Mouse (Mus musculus): ENCODE results near the gene Mrpl38.

The Mrpl38 gene

DNA sequence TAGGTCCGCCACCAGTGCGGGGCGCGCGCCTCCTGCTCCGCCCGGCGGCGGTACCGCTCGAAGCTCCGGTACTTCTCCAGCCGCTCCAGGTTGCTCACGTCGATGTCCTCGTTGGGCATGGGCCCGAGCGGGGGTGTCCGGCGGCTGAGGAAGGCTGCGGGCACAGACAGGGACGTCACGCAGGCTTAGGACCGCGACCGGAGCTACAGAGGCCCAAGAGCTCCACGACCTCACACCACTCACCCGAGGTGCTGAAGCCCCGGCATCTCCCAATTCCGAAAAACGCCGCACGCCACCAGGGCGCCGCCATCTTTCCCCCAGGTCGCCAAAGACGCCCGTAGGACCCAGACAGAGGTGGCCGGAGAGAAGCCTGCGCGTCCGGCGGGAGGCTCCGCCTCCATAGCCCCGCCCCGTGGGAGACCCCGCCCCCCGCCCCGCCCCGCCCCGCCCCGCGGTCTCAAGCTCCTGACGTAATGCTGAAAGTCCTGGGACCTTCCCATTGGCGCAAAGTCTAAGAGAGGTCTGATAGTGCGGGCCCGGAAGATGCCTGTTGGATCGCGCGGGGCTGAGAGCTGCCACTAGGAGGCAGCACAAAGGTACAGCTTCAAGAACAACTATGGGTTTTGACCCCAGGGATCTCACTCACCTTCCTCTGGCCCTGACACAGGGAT lies at the start of gene Mrpl38:
Gene Mrpl38, minus strand, starts transcription at position 401 of the 671 bp plus-strand sequence.
- DNase-seq: peak; percentile 90

- no peak for DNase-seq
Observed at GRCm38 (mm10) chr11:116187226-116187930, 48.7 kb upstream of the Mrpl38 start.

- no peak for DNase-seq
Observed at GRCm38 (mm10) chr11:116186360-116186759, 47.7 kb upstream of the Mrpl38 start.

- no peak for DNase-seq
Observed at GRCm38 (mm10) chr11:116185836-116186235, 47.2 kb upstream of the Mrpl38 start.

- DNase-seq: no peak
Observed at GRCm38 (mm10) chr11:116178411-116179121, 39.9 kb upstream of the Mrpl38 start.

- no peak for DNase-seq
Observed at GRCm38 (mm10) chr11:116176010-116176409, 37.3 kb upstream of the Mrpl38 start.

DNA sequence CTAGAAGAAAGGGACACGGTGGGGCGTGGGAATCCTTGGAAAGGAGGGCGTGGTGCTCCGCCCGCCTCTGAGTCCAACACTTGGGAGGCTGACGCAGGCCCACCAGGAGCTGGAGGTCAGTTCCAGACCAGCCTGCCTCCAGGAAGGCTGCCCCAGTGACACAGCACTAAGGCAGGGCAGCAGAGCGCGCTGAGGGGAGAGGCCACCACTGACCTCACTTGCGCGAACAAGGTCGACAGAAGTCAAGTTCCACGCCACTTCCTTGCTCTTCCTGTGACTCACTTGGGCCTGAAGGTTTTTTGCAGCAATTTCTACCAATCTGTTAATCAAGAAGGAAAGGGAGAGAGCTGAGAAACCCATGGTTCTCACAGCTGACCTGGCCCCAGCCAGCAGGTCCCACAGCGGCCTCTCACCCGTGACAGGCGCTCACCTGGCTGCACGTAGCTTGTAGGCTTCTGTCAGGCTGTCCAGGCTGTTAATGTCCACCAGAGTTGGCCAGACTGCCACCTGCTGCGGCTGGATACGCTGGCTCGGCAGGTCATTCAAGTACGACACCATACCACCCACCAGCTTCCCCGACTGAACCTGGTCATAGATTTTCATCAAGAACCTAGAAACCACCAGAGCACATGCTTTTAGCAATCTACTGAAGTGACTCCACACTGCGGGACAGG lies 36.2 kb upstream of the Mrpl38 start:
- peak; percentile 70 for DNase-seq

GRCm38 (mm10) chr11:116171959-116172358 lies 33.3 kb upstream of the Mrpl38 start:
- peak; percentile 42 for DNase-seq

GRCm38 (mm10) chr11:116170003-116170800 lies 31.5 kb upstream of the Mrpl38 start:
- DNase-seq: peak; percentile 48

DNA sequence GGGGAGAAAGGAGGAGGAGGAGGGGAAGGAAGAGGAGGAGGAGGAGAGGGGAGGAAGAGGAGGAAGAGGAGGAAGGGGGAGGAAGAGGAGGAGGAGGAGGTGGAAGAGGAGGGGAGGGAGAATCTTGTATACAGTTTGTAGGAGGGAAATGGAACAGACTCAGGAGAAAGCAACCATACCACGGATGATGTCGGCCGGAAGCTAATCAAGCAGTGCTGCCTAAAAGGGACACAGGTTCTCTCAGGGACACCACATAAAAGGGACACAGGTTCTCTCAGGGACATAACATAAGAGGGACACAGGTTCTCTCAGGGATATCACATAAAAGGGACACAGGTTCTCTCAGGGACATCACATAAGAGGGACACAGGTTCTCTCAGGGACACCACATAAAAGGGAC lies 30.5 kb upstream of the Mrpl38 start:
- DNase-seq: no peak

- peak; percentile 94 for DNase-seq
Observed at GRCm38 (mm10) chr11:116167884-116168439, 29.3 kb upstream of the Mrpl38 start, which contains the start of gene Fbf1. TSS of gene Fbf1 (minus strand) at chr11:116168166.

DNA sequence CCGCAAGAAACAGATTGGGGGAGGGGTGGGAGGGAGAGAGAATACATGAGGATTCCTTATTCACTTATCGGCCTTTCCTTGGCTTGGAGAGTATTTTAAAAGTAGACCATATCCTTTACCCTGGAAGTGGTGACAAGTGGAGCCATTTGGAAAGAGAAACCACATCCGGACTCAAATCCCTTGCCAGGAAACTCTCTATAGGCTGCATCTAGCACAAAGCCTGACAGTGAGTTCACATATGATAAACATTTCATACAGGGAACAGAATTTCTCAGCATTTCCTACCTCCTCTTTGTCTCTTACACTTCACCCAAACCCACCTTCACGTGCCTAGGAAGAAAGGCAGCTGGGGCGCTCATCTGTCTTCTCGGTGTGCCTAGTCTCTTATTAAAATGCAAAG lies 28.6 kb upstream of the Mrpl38 start:
- DNase-seq: no peak

DNA sequence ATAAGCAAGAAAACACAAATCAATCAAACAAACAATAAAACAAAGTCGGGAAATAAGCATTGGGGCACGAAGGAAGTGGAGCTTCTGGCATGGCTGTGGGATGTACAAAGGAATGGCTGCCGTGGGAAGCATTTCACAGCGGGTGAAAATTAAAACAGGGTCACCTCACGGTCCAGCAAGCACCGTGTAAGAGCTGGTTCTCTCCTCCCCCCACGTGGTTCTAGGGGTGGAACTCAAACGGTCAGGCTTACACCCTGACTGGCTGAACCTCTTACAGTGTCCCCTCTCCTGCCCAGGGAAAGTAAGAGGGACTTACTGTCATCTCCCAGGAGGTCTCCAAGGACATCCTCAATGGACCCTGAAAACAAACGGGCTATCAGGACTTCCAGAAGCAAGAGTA lies 24.3 kb upstream of the Mrpl38 start:
- peak; percentile 43 for DNase-seq

GRCm38 (mm10) chr11:116162146-116162545 lies 23.5 kb upstream of the Mrpl38 start:
- DNase-seq: no peak

- DNase-seq: no peak
Observed at GRCm38 (mm10) chr11:116161312-116161711, 22.6 kb upstream of the Mrpl38 start.

DNA sequence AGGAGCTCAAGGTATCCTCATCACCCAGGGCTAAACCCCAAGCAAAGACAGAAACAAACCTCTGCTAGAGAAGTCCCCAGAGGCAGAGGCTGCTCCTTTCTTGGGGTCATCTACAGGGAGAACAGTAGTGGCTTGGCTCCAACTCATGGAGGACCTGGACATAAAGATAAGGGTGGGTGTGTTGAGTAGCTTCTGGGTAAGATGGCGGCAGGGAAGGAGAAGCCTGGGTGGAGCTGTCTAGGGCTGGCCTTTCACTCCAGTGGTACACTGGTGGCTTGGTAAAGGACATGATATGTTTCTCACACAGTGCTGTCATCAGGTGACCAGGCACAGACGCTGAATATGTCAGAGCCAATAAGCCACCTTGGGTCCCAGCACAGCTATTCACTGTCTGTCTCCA lies 12.3 kb upstream of the Mrpl38 start:
- DNase-seq: no peak

GRCm38 (mm10) chr11:116149341-116149740 lies 10.7 kb upstream of the Mrpl38 start:
- no peak for DNase-seq

- DNase-seq: no peak
Observed at GRCm38 (mm10) chr11:116148761-116149221, 10.1 kb upstream of the Mrpl38 start.

- DNase-seq: peak; percentile 75
Observed at GRCm38 (mm10) chr11:116146294-116146985, 7.8 kb upstream of the Mrpl38 start.

DNA sequence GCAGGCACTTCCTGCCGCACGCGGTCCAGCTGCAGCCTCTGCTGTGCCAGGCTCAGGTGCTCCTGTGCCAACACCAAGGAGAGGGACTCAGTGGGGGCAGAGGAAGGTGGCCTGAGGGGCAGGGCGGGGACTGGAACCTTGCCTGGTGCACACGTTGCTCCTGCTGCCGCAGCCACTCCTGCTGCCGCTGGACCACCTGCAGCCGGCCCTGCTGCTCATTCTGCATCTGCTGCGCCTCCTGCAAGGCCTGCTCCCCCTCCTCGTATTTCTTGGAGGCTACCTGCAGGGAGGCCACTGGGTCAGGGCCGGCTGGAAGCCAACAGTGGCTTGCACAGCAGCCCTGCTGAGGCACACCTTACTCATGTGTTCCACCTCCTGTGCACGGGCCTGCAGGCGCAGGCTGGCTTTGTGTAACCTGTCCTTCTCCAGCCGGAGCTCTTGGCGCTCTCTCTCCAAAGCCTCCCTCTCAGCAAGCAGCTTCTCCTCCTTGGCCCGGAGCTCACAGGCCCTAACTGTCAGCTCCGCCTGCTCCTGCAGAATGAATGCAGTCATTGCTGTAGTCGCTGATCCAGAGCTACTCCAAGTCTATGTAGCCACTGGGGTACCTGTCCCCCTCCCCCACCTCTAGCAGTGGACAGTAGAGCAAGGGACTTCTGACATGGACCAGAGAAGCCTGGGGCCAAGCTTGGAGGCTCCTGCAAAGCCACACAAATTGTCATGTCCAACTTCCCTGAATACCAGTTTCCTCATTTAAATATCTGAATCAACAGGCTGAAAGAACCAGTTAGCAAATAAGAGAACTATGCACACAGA lies 7.0 kb upstream of the Mrpl38 start:
- peak; percentile 40 for DNase-seq

All from kidney, adult 18-20 months (tissue).